Mouse (Mus musculus) hindbrain, embryonic 12.5 days (tissue): ENCODE results near the gene Ush2a. TPM values are rescaled to one million over a fixed set of nuclear protein-coding genes. Genes with fewer than 3 reads are reported as not detected.
A peak's percentile ranks its signal among the peaks of the same experiment; 100 is the strongest.

Source experiments
- ATAC-seq: fragments of 200-750 bp; cut with Nextera tagmentation; 2 replicates; pipeline ENCODE4 v1.8.0; 2017; ENCODE audit warnings: moderate TSS enrichment; ENCODE audit not compliant: low FRiP score
- H3K27ac ChIP-seq: fragments of 300-500 bp; sonication (generic); 2 replicates; pipeline ENCODE4 v1.5.1; 2016; ENCODE audit warnings: mild to moderate bottlenecking
- H3K27me3 ChIP-seq: fragments of 300-500 bp; sonication (generic); 2 replicates; pipeline ENCODE4 v1.6.1; 2016; ENCODE audit warnings: mild to moderate bottlenecking
- H3K36me3 ChIP-seq: fragments of 300-500 bp; sonication (generic); 2 replicates; pipeline ENCODE4 v1.6.1; 2016; ENCODE audit warnings: mild to moderate bottlenecking
- H3K4me1 ChIP-seq: fragments of 300-500 bp; sonication (generic); 2 replicates; pipeline ENCODE4 v1.6.1; 2016
- H3K4me2 ChIP-seq: fragments of 300-500 bp; sonication (generic); replicated peaks from 2 replicates; pipeline ENCODE4 v1.6.1; 2016; ENCODE audit warnings: mild to moderate bottlenecking
- H3K4me3 ChIP-seq: fragments of 300-500 bp; sonication (generic); 2 replicates; pipeline ENCODE4 v1.5.1; 2016; ENCODE audit warnings: mild to moderate bottlenecking
- H3K9ac ChIP-seq: fragments of 300-500 bp; sonication (generic); 2 replicates; pipeline ENCODE4 v1.6.1; 2016; ENCODE audit warnings: mild to moderate bottlenecking, moderate library complexity
- H3K9me3 ChIP-seq: fragments of 300-500 bp; sonication (generic); replicated peaks from 2 replicates; pipeline ENCODE4 v1.6.1; 2016; ENCODE audit warnings: mild to moderate bottlenecking
- WGBS: fragments of 180-500 bp; shearing (Covaris S2); methylation state at CpG from one replicate; pipeline ENCODE4 v1.1.7; 2016; 5-methylcytosine and 5-hydroxymethylcytosine counted together
- polyA plus RNA-seq: library from polyadenylated mRNA; unstranded; fragments of >200 nt; fragmentation: Nextera tagmentation; extraction: Ambion mirVana; gene quantifications from 2 replicates; pipeline ENCODE4 v1.2.1, GENCODE M21; 2016

Gene Ush2a
- 0.36 and 0.44 TPM in 2 replicates for polyA plus RNA-seq

DNA sequence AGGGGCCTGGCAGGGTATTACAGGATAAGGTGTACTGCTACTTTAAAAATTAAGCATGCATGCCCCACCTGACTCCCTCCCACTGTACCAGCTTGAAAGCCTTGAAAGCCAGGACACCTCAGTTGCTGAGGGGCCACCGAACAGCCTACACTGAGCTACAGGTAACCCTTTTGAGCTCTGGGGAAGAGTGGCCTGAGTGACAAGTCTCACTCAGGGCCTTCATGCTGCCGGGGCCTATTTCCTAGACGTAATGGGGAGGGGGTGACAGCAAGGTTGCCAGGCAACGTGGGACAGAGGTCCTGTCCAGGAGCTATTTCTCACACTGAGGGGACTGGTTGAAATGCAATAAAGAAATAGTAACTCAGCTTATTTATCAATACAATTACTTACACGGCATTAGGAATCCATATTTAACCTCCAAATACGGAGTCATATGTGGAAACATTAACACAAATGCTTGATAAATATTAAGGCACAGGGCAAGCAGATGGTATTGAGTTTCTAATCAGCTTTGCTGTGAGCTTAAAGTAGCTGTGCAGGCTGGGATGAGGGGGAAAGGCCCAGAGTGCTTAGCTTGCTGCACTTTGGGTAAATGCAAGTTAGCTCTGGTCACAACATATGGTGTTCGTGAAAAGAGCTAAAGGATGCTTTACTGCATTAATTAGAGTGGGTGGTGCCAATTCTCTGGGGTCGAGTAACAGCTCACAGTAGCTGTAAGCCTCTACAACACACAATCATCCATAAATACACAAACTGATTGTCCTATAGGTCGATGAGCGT lies at the start of gene Ush2a:
Gene Ush2a, plus strand, starts transcription at position 121 of the 780 bp plus-strand sequence.
- Histone ChIP-seq H3K4me1 (peaks cover 20% of the 10 kb centered on the region), H3K27me3 (no peaks in the 10 kb centered on the region), H3K36me3 (no peaks in the 10 kb centered on the region), H3K9ac (no peak within 1 kb of the TSS), H3K4me2 (no peak within 1 kb of the TSS), H3K4me3 (no peak within 1 kb of the TSS), H3K27ac (no peak within 1 kb of the TSS), H3K9me3 (no peaks in the 10 kb centered on the region)
- peak; percentile 35; the same call in 1 of the 2 replicates for ATAC-seq
- 46% methylated on average over 10 of the region's 10 CpGs for WGBS

GRCm38 (mm10) chr1:188214885-188215611 lies 46.8 kb upstream of the Ush2a start:
- H3K4me2 ChIP-seq, result no peak overlapping the region
- H3K9me3 ChIP-seq, result no peaks in the 10 kb centered on the region
- H3K27me3 ChIP-seq, result no peaks in the 10 kb centered on the region
- H3K4me1 ChIP-seq, result no peaks in the 10 kb centered on the region
- 64% methylated on average over 10 of the region's 10 CpGs for WGBS
- ATAC-seq, result no peak
- no peak overlapping the region for H3K27ac ChIP-seq
- H3K4me3 ChIP-seq, result no peak overlapping the region
- no peak overlapping the region for H3K9ac ChIP-seq
- H3K36me3 ChIP-seq, result no peaks in the 10 kb centered on the region

- WGBS, result 87% methylated on average over 4 of the region's 4 CpGs
- Histone ChIP-seq H3K27me3 (no peaks in the 10 kb centered on the region), H3K4me3 (no peak overlapping the region), H3K27ac (no peak overlapping the region), H3K9ac (no peak overlapping the region), H3K9me3 (no peaks in the 10 kb centered on the region), H3K4me2 (no peak overlapping the region), H3K4me1 (no peaks in the 10 kb centered on the region), H3K36me3 (no peaks in the 10 kb centered on the region)
- ATAC-seq, result no peak
Observed at GRCm38 (mm10) chr1:188221226-188221792, 40.5 kb upstream of the Ush2a start.

DNA sequence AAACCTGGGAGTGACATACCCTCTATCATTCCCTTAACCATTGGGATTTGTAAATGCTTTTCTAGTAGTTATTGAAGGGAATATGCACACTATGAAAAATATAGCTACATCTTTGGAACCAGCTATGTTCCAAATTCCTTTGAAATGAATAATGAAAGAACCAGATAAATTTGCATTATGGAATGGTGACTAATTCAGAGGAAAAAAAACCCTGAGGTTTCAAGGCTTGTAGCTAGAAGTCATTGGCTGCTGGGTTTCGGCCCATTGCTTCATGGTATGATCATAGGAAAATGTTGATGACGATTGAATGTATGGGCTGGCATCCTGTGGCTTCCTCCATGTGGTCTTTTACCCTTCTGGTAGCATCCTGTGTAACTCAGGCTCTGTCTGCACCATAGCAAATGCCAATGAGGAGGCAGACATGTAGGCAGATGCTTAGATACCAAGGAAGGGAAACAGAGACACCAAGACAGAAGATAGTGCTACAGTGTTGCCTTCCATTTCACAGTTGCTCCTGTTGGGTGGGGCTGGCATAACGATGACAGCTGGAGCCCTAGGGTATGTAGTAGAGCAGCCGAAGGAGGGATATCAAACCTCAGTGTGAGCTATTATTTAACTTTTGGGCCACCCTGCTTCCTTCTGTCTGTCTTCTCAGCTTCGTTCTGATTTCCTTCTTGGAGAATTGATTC lies 28.6 kb upstream of the Ush2a start:
- Histone ChIP-seq H3K4me2 (no peak overlapping the region), H3K27ac (no peak overlapping the region), H3K36me3 (no peaks in the 10 kb centered on the region), H3K4me1 (no peaks in the 10 kb centered on the region), H3K4me3 (no peak overlapping the region), H3K9me3 (no peaks in the 10 kb centered on the region), H3K9ac (no peak overlapping the region), H3K27me3 (no peaks in the 10 kb centered on the region)
- ATAC-seq, result no peak
- 95% methylated on average over 5 of the region's 5 CpGs for WGBS

DNA sequence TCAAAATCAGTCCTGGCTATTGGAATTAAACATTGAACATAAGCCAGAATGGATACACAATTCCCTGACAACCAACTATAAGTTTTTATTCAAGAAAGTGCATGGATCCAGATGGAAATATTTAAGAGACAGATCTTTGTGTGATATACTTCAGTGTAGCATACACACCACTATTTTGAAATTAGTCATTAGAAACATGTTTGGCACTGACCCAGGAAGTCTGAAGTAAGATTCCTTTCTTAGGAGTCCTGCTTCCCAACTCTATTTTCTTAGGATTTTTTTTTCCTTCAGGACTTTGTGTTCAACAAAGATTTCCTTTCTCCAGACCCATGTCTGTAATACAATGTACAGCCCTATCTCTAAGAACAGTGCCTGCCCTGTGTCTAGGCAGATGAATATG lies 23.2 kb upstream of the Ush2a start:
- no peaks in the 10 kb centered on the region for H3K9me3 ChIP-seq
- no peaks in the 10 kb centered on the region for H3K4me1 ChIP-seq
- no peak overlapping the region for H3K4me2 ChIP-seq
- H3K36me3 ChIP-seq, result no peaks in the 10 kb centered on the region
- no peak overlapping the region for H3K4me3 ChIP-seq
- H3K27me3 ChIP-seq, result no peaks in the 10 kb centered on the region
- no peak overlapping the region for H3K9ac ChIP-seq
- no peak overlapping the region for H3K27ac ChIP-seq
- ATAC-seq, result no peak

DNA sequence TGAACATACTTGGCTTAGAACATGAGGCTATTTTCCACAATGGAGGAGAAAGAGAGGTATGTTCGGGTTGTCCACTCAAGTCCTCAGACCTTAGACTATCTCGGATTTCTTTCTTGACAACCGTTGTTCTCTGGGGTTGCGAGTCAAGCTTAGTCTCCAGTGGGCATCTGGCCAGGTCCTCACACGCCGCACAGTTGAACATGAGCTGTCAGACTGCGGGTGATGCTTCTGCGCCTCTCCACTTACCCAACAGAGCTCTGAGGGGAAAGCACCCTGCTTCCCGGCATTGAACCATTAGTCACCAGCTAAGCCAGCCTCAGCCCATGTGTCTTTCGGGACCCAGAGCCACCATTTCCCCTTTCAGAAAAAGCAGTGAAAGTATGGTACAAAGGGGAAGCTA lies 20.1 kb upstream of the Ush2a start:
- WGBS, result 94% methylated on average over 10 of the region's 10 CpGs
- H3K4me2 ChIP-seq, result no peak overlapping the region
- H3K4me1 ChIP-seq, result no peaks in the 10 kb centered on the region
- H3K27ac ChIP-seq, result no peak overlapping the region
- no peaks in the 10 kb centered on the region for H3K36me3 ChIP-seq
- no peaks in the 10 kb centered on the region for H3K9me3 ChIP-seq
- no peaks in the 10 kb centered on the region for H3K27me3 ChIP-seq
- ATAC-seq, result no peak
- no peak overlapping the region for H3K9ac ChIP-seq
- no peak overlapping the region for H3K4me3 ChIP-seq

GRCm38 (mm10) chr1:188257500-188257899 lies 4.3 kb upstream of the Ush2a start:
- ATAC-seq, result no peak
- no peak overlapping the region for H3K4me2 ChIP-seq
- H3K27me3 ChIP-seq, result no peaks in the 10 kb centered on the region
- H3K4me1 ChIP-seq, result peaks cover 17% of the 10 kb centered on the region
- H3K4me3 ChIP-seq, result no peak overlapping the region
- H3K9me3 ChIP-seq, result no peaks in the 10 kb centered on the region
- H3K9ac ChIP-seq, result no peak overlapping the region
- WGBS, result 91% methylated on average over 7 of the region's 7 CpGs
- no peaks in the 10 kb centered on the region for H3K36me3 ChIP-seq
- no peak overlapping the region for H3K27ac ChIP-seq

DNA sequence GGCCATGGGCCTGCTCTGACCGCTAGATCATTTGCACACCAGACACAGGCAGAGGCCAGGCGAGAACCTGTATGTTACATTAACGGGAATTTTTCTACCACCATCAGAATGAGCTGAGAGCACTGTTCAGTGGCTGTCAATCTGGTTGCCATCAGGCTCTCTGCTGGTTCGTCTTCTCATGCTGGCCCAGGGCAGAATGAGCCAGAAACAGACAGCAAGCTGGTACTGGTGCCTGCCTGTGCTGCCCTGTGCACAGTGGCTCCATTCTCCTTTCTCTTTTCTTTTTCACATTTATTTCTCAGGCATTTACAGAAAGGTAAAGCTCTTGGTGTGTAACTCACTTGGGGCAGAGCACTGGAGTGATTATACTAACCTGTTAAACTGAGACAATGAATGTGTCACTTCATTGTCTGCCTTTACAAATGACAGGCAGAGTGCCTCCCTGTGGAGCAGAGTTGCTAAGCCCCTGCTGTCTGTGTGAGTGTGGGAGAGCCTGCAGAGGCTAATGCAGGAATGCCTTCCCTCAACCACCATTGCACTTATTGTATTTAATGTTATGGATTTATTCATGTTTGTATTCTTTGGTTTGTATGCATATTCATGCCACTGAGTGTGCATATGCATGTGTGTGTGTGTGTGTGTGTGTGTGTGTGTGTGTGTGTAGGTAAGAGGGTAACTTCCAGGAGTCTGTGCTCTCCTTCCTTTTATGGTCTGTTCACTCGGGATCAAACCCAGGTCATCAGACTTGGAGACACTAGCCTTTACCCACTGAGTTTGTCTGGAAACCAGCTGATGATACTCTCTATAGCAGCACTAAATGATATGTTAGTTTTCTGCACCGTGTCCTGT lies 1.3 kb upstream of the Ush2a start:
- no peak overlapping the region for H3K9ac ChIP-seq
- peak overlapping the region; percentile 30; the same call in 1 of the 2 replicates for H3K27ac ChIP-seq
- H3K4me3 ChIP-seq, result no peak overlapping the region
- H3K27me3 ChIP-seq, result no peaks in the 10 kb centered on the region
- peak; percentile 60 for ATAC-seq
- no peaks in the 10 kb centered on the region for H3K36me3 ChIP-seq
- H3K4me1 ChIP-seq, result peaks cover 20% of the 10 kb centered on the region
- WGBS, result 53% methylated on average over 6 of the region's 6 CpGs
- H3K4me2 ChIP-seq, result no peak overlapping the region
- no peaks in the 10 kb centered on the region for H3K9me3 ChIP-seq

GRCm38 (mm10) chr1:188267127-188267722 lies 5.4 kb downstream of the Ush2a start:
- Histone ChIP-seq H3K4me1 (peaks cover 5% of the 10 kb centered on the region), H3K4me3 (no peak overlapping the region), H3K4me2 (no peak overlapping the region), H3K27ac (no peak overlapping the region), H3K9ac (no peak overlapping the region), H3K9me3 (no peaks in the 10 kb centered on the region), H3K27me3 (no peaks in the 10 kb centered on the region), H3K36me3 (no peaks in the 10 kb centered on the region)
- no peak for ATAC-seq
- WGBS, result 82% methylated on average over 11 of the region's 11 CpGs

DNA sequence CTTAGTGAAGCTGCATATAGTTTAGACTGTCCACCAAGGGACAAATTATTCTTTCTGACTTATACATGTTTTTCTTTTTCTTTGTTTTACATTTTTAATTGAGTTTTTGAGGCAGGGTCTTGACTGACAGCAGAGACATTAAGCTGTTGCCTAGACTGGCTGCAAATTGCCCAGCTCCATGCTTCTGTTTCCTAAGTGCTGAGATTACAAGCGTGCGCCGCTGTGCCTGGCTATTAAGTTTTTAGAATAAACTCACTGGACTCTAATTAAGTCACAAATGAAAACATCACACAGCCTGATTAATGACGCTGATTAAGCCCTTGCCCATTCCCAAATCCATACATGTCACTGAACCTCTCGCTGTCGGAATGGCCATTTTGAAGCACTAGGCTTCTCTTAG lies 7.2 kb downstream of the Ush2a start:
- WGBS, result 67% methylated on average over 6 of the region's 6 CpGs
- no peak for ATAC-seq
- Histone ChIP-seq H3K36me3 (no peaks in the 10 kb centered on the region), H3K4me1 (no peaks in the 10 kb centered on the region), H3K27me3 (no peaks in the 10 kb centered on the region), H3K27ac (no peak overlapping the region), H3K4me3 (no peak overlapping the region), H3K4me2 (no peak overlapping the region), H3K9ac (no peak overlapping the region), H3K9me3 (no peaks in the 10 kb centered on the region)

- ATAC-seq, result no peak
- Histone ChIP-seq H3K27me3 (no peaks in the 10 kb centered on the region), H3K4me2 (no peak overlapping the region), H3K4me3 (no peak overlapping the region), H3K4me1 (no peaks in the 10 kb centered on the region), H3K9me3 (no peaks in the 10 kb centered on the region), H3K9ac (no peak overlapping the region), H3K36me3 (no peaks in the 10 kb centered on the region), H3K27ac (no peak overlapping the region)
- WGBS, result 90% methylated on average over 7 of the region's 7 CpGs
Observed at GRCm38 (mm10) chr1:188313303-188313702, 51.5 kb downstream of the Ush2a start.
